Mouse (Mus musculus): Measurements from ENCODE around the gene Neurog3. TPM values are rescaled to one million over a fixed set of nuclear protein-coding genes. Genes with fewer than 3 reads are reported as not detected.

Neurog3 gene
- polyA plus RNA-seq, 1 experiment from 2014 or later: 0.24 TPM

Other genes starting within 250 kb of the Neurog3 start
- gene Col13a1, start 154.0 kb upstream of the Neurog3 start, polyA plus RNA-seq (2016; fragmentation: Nextera tagmentation; extraction: Ambion mirVana): 3.2 and 3.4 TPM in 2 replicates
- 20.0 and 21.0 TPM in 2 replicates for gene Fam241b, start 10.8 kb downstream of the Neurog3 start, polyA plus RNA-seq (2016; fragmentation: Nextera tagmentation; extraction: Ambion mirVana)
- 20.3 and 21.9 TPM in 2 replicates for gene Tspan15, start 98.2 kb downstream of the Neurog3 start, polyA plus RNA-seq (2016; fragmentation: Nextera tagmentation; extraction: Ambion mirVana)
- gene Tacr2, start 119.3 kb downstream of the Neurog3 start, polyA plus RNA-seq (2016; fragmentation: Nextera tagmentation; extraction: Ambion mirVana): not detected in 2 replicates
- 29.4 and 30.0 TPM in 2 replicates for gene Hk1, start 246.8 kb downstream of the Neurog3 start, polyA plus RNA-seq (2016; fragmentation: Nextera tagmentation; extraction: Ambion mirVana)